ENCODE assay signal across 21 mouse cellular contexts in genomic region chr2:71694758-71695310, GRCm38 (mm10). TPM values are rescaled to one million over a fixed set of nuclear protein-coding genes. Genes with fewer than 3 reads are reported as not detected.
DNase-seq lines count a peak whose midpoint lies in the region; ATAC-seq lines count a peak whose summit lies in the region.
"Had no signal": no experiment of that assay in that cellular context is flagged by ENCODE, and none has a peak within 500 bp of the region (broad histone marks: within the 10 kb centered on the region; RNA-seq: fewer than 3 reads in every experiment).

No protein-coding gene starts in this region.

- intact Hi-C loops in heart, postnatal 14 days (cut with DNase I) = no loop called here

- H3K27me3 ChIP-seq in heart, embryonic 16.5 days (ENCODE audit: control insufficient read depth, insufficient read depth, low read length) = no peaks in the 10 kb centered on the region
- H3K27me3 ChIP-seq in midbrain, embryonic 15.5 days (replicated peaks) = no peaks in the 10 kb centered on the region
- H3K27me3 ChIP-seq in midbrain, embryonic 16.5 days (ENCODE audit: control insufficient read depth, insufficient read depth, low read depth, low read length) = no peaks in the 10 kb centered on the region
- H3K27me3 ChIP-seq: CH12.LX; forebrain, embryonic 13.5 days; kidney, embryonic 15.5 days; limb, embryonic 12.5 days; liver, embryonic 12.5 days had no signal

- H3K9me3 ChIP-seq in heart, embryonic 16.5 days (replicated peaks; ENCODE audit: control insufficient read depth, low read length) = no peaks in the 10 kb centered on the region
- H3K9me3 ChIP-seq in midbrain, embryonic 15.5 days = no peaks in the 10 kb centered on the region
- no peaks in the 10 kb centered on the region for H3K9me3 ChIP-seq in midbrain, embryonic 16.5 days (replicated peaks; ENCODE audit: control insufficient read depth, low read length, poor library complexity, severe bottlenecking)
- H3K9me3 ChIP-seq: forebrain, embryonic 13.5 days; kidney, embryonic 15.5 days; liver, embryonic 12.5 days had no signal

- H3K36me3 ChIP-seq in heart, embryonic 16.5 days (ENCODE audit: control insufficient read depth, insufficient read depth) = no peaks in the 10 kb centered on the region
- H3K36me3 ChIP-seq in midbrain, embryonic 15.5 days (replicated peaks) = no peaks in the 10 kb centered on the region
- H3K36me3 ChIP-seq in midbrain, embryonic 16.5 days (ENCODE audit: control insufficient read depth, insufficient read depth, low read length) = no peaks in the 10 kb centered on the region
- H3K36me3 ChIP-seq: kidney, embryonic 15.5 days; limb, embryonic 12.5 days; liver, embryonic 12.5 days had no signal

- peak; percentile 80 for DNase-seq in heart, adult 11 months
- DNase-seq in heart, postnatal 14 days = no peak
- no peak for DNase-seq in heart, adult 8-10 months (ENCODE audit: low spot score)
- DNase-seq in brain, adult 2 months (ENCODE audit: low read depth, low spot score) = peak; percentile 44
- DNase-seq: adrenal gland, postnatal 36 days; cerebellum, adult 8-10 months; gastrocnemius, postnatal 25 days; lung, adult 2 months; lung, postnatal 4 days; spleen, adult 18-20 months; thymus, adult 2 months had no signal

- no peak overlapping the region for H3K9ac ChIP-seq in heart, embryonic 16.5 days (ENCODE audit: low read length)
- H3K9ac ChIP-seq in midbrain, embryonic 15.5 days = no peak overlapping the region
- no peak overlapping the region for H3K9ac ChIP-seq in midbrain, embryonic 16.5 days (ENCODE audit: low read depth, low read length)
- H3K9ac ChIP-seq: forebrain, embryonic 13.5 days; hindbrain, embryonic 14.5 days; kidney, embryonic 15.5 days; limb, embryonic 12.5 days; liver, embryonic 12.5 days had no signal

- WGBS in heart, embryonic 16.5 days = 40% methylated on average over 6 of the region's 6 CpGs
- 67% methylated on average over 6 of the region's 6 CpGs for WGBS in midbrain, embryonic 15.5 days
- WGBS in midbrain, embryonic 16.5 days = 75% methylated on average over 6 of the region's 6 CpGs

- no peak for ATAC-seq in heart, embryonic 16.5 days (replicated peaks; ENCODE audit: extremely low read depth, insufficient read depth, low FRiP score)
- ATAC-seq in midbrain, embryonic 15.5 days (replicated peaks) = peak; percentile 56; the same call in 1 of the 2 replicates
- ATAC-seq in midbrain, embryonic 16.5 days = no peak
- ATAC-seq: forebrain, embryonic 13.5 days; intestine, postnatal 0 days; liver, embryonic 12.5 days had no signal

- H3K4me3 ChIP-seq in heart, embryonic 16.5 days (ENCODE audit: low read length) = no peak overlapping the region
- no peak overlapping the region for H3K4me3 ChIP-seq in midbrain, embryonic 15.5 days
- no peak overlapping the region for H3K4me3 ChIP-seq in midbrain, embryonic 16.5 days (ENCODE audit: low read depth, low read length)
- H3K4me3 ChIP-seq: forebrain, embryonic 13.5 days; kidney, embryonic 15.5 days; limb, embryonic 12.5 days; liver, embryonic 12.5 days had no signal

- peak overlapping the region; percentile 17; the same call in 1 of the 2 replicates for H3K27ac ChIP-seq in heart, embryonic 16.5 days (ENCODE audit: low read length)
- no peak overlapping the region for H3K27ac ChIP-seq in midbrain, embryonic 15.5 days
- H3K27ac ChIP-seq in midbrain, embryonic 16.5 days (ENCODE audit: low read length) = no peak overlapping the region
- H3K27ac ChIP-seq: forebrain, embryonic 13.5 days; hindbrain, embryonic 14.5 days; kidney, embryonic 15.5 days; limb, embryonic 12.5 days; liver, embryonic 12.5 days had no signal

- H3K4me1 ChIP-seq in heart, embryonic 16.5 days (ENCODE audit: control insufficient read depth, insufficient read depth, low read length) = peaks cover 22% of the 10 kb centered on the region
- peaks cover 14% of the 10 kb centered on the region for H3K4me1 ChIP-seq in midbrain, embryonic 15.5 days
- peaks cover 11% of the 10 kb centered on the region for H3K4me1 ChIP-seq in midbrain, embryonic 16.5 days (ENCODE audit: control insufficient read depth, insufficient read depth, low read length)

- H3K4me2 ChIP-seq in heart, embryonic 16.5 days (ENCODE audit: low read depth, low read length) = no peak overlapping the region
- no peak overlapping the region for H3K4me2 ChIP-seq in midbrain, embryonic 15.5 days
- no peak overlapping the region for H3K4me2 ChIP-seq in midbrain, embryonic 16.5 days (ENCODE audit: low read length)
- H3K4me2 ChIP-seq: forebrain, embryonic 13.5 days; hindbrain, embryonic 14.5 days; kidney, embryonic 15.5 days; limb, embryonic 12.5 days; liver, embryonic 12.5 days had no signal

RNA-seq across cellular contexts. Expression of gene Itga6, which starts 50.6 kb away (rescaled TPM):
- 10 to 100 TPM; 79.2 to 80.7 TPM for total RNA-seq in heart, postnatal 14 days (2021)
- 46.2 and 49.6 TPM in 2 replicates for polyA plus RNA-seq in heart, embryonic 16.5 days (2015; fragmentation: Nextera tagmentation; extraction: Ambion mirVana)
- total RNA-seq in heart, adult 8-10 months (2022) = 10 to 100 TPM; 29.1 to 67.1 (median 46.3) TPM
- 18.6 and 19.2 TPM in 2 replicates for polyA plus RNA-seq in midbrain, embryonic 15.5 days (2015; fragmentation: Nextera tagmentation; extraction: Ambion mirVana)
- polyA plus RNA-seq in midbrain, embryonic 16.5 days (2015; fragmentation: Nextera tagmentation; extraction: Ambion mirVana) = 17.7 and 23.7 TPM in 2 replicates

Comparison
In these comparisons a context has a peak if more than half of its experiments do, and no peak if none do; other contexts are left out.
1. DNase-seq: peak in heart, adult 11 months (single experiment) and brain, adult 2 months (single experiment); none in heart, postnatal 14 days (0 of 2) and heart, adult 8-10 months (single experiment).